ENCODE assay signal across 28 mouse cellular contexts in the genomic region with DNA sequence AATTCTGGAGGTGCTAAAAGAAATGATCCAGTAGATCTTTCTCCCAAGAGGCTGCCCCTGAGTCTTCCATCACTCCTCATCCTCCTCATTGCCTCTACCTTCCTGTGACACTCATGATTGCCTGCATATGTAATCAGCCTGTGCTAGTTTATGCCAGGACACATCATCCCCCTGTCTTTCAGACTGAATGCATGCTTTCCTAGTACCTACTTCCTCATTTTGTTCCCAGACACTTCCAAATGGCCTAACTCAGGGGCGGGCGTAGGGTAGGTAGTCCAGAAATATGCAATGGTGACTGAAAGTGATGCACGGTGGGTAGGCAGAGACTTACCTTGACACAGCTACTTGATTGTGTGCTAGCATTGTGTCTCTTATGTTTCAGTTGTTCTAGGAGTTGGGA.
"Had no signal": no experiment of that assay in that cellular context is flagged by ENCODE, and none has a peak within 500 bp of the region (broad histone marks: within the 10 kb centered on the region; RNA-seq: fewer than 3 reads in every experiment).

No protein-coding gene starts in this region.

- H3K4me2 ChIP-seq: embryonic facial prominence, embryonic 12.5 days; embryonic facial prominence, embryonic 13.5 days; embryonic facial prominence, embryonic 15.5 days; forebrain, embryonic 12.5 days; forebrain, embryonic 13.5 days; forebrain, embryonic 15.5 days had no signal

- H3K36me3 ChIP-seq: embryonic facial prominence, embryonic 10.5 days; embryonic facial prominence, embryonic 12.5 days; embryonic facial prominence, embryonic 13.5 days; embryonic facial prominence, embryonic 15.5 days; forebrain, embryonic 10.5 days; forebrain, embryonic 12.5 days; forebrain, embryonic 15.5 days; heart, embryonic 10.5 days had no signal

- DNase-seq: cerebellum, adult 8-10 months; cerebellum, adult 9-10 months; cerebellum, adult 9-11 months; cerebellum, postnatal 10 days; cerebellum, postnatal 14 days; cerebellum, postnatal 25 days; cerebellum, postnatal 36 days; embryo, embryonic 11 days; forebrain, postnatal 0 days; gastrocnemius, postnatal 10 days; gastrocnemius, postnatal 14 days; gastrocnemius, postnatal 25 days; gastrocnemius, postnatal 36 days; heart, adult 11 months; heart, adult 18-20 months; heart, adult 2 months had no signal

- H3K4me1 ChIP-seq: embryonic facial prominence, embryonic 10.5 days; embryonic facial prominence, embryonic 12.5 days; embryonic facial prominence, embryonic 13.5 days; embryonic facial prominence, embryonic 15.5 days; forebrain, embryonic 10.5 days; forebrain, embryonic 12.5 days; forebrain, embryonic 13.5 days; heart, embryonic 10.5 days had no signal

- H3K9me3 ChIP-seq: embryonic facial prominence, embryonic 10.5 days; embryonic facial prominence, embryonic 12.5 days; embryonic facial prominence, embryonic 13.5 days; embryonic facial prominence, embryonic 15.5 days; forebrain, embryonic 10.5 days; forebrain, embryonic 12.5 days; forebrain, embryonic 13.5 days; forebrain, embryonic 15.5 days; heart, embryonic 10.5 days had no signal

- ATAC-seq: forebrain, embryonic 13.5 days; forebrain, embryonic 14.5 days; forebrain, embryonic 15.5 days; forebrain, embryonic 16.5 days; forebrain, postnatal 0 days had no signal

- H3K27me3 ChIP-seq: embryonic facial prominence, embryonic 12.5 days; embryonic facial prominence, embryonic 13.5 days; embryonic facial prominence, embryonic 15.5 days; forebrain, embryonic 12.5 days; forebrain, embryonic 13.5 days; forebrain, embryonic 15.5 days had no signal

- H3K9ac ChIP-seq: embryonic facial prominence, embryonic 12.5 days; embryonic facial prominence, embryonic 13.5 days; embryonic facial prominence, embryonic 15.5 days; forebrain, embryonic 12.5 days; forebrain, embryonic 13.5 days; forebrain, embryonic 15.5 days; forebrain, postnatal 0 days had no signal

- H3K4me3 ChIP-seq: embryonic facial prominence, embryonic 10.5 days; embryonic facial prominence, embryonic 12.5 days; embryonic facial prominence, embryonic 13.5 days; embryonic facial prominence, embryonic 15.5 days; erythroblast, embryonic 14.5 days; forebrain, embryonic 10.5 days; forebrain, embryonic 12.5 days; forebrain, embryonic 13.5 days; forebrain, embryonic 15.5 days; heart, adult 2 months; heart, embryonic 10.5 days had no signal

- H3K27ac ChIP-seq: embryonic facial prominence, embryonic 10.5 days; embryonic facial prominence, embryonic 12.5 days; embryonic facial prominence, embryonic 13.5 days; embryonic facial prominence, embryonic 15.5 days; forebrain, embryonic 10.5 days; forebrain, embryonic 12.5 days; forebrain, embryonic 13.5 days; forebrain, embryonic 15.5 days; heart, adult 2 months; heart, embryonic 10.5 days had no signal
